Mouse (Mus musculus): ENCODE results near the gene Syt13. TPM values are rescaled to one million over a fixed set of nuclear protein-coding genes. Genes with fewer than 3 reads are reported as not detected.

Gene Syt13
- polyA plus RNA-seq, 1 experiment from 2014 or later, result 21.8 TPM

DNA sequence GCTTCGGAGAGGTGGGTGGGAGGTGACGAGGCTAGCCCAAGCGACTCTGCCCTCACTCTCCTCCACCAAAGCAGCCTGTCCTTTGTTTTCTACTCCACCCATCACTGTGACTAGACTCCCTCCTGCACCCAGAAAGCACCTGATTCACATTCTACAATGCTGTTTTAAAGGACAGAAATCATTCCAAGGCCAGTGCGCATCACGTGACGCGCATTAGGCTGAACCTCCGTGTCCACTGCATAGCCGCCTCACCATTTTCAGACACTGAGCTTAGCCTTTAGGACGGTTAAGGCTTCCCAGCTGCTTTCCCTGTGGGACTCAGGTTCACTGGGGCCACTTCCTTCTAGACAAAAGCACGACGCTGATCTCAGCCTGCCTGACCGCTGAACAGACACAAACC, 11.2 kb upstream of the Syt13 start:
- no peak overlapping the region for H3K27ac ChIP-seq (replicated peaks)
- no peak for ATAC-seq (replicated peaks)
- no peak overlapping the region for H3K9ac ChIP-seq (replicated peaks)
- H3K36me3 ChIP-seq, result no peaks in the 10 kb centered on the region
- no peaks in the 10 kb centered on the region for H3K27me3 ChIP-seq
- H3K4me2 ChIP-seq (replicated peaks), result no peak overlapping the region
- WGBS, result 81% methylated on average over 13 of the region's 13 CpGs
- H3K4me3 ChIP-seq, result no peak overlapping the region
- H3K4me1 ChIP-seq, result 0 out of 2 replicates have a peak, but pooled peaks cover 3% of the 10 kb centered on the region
- no peaks in the 10 kb centered on the region for H3K9me3 ChIP-seq

DNA sequence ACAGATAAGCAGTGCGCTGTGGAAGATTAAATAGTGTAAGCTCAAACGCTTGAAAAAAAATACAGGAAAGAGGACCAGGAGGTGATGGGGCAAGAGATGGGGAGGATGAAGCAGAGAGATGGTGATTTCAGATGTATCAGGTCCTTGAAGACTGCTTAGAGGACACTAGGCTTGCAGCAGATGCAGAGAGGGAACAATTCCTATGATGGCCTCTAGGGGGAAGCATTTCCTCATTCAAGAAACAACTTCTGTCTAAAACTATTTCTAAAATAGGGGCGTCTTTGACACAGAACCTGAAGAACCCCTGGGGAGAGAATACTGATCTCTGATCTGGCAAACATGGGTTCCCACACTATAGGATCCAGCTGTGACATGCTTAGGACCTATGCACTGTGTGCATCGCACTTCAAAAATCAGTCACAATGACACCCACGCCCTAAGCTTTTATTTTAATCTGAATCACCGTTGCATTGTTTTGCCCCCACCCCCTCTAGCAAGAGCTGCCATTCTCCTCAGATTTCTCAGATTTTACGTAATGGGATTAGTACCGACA, 10.5 kb upstream of the Syt13 start:
- ATAC-seq (replicated peaks), result peak; percentile 66
- no peak overlapping the region for H3K4me3 ChIP-seq
- 0 out of 2 replicates have a peak, but pooled peaks cover 3% of the 10 kb centered on the region for H3K4me1 ChIP-seq
- no peak overlapping the region for H3K4me2 ChIP-seq (replicated peaks)
- H3K27ac ChIP-seq (replicated peaks), result no peak overlapping the region
- 29% methylated on average over 8 of the region's 8 CpGs for WGBS
- H3K9ac ChIP-seq (replicated peaks), result no peak overlapping the region
- no peaks in the 10 kb centered on the region for H3K36me3 ChIP-seq
- no peaks in the 10 kb centered on the region for H3K9me3 ChIP-seq
- H3K27me3 ChIP-seq, result no peaks in the 10 kb centered on the region

DNA sequence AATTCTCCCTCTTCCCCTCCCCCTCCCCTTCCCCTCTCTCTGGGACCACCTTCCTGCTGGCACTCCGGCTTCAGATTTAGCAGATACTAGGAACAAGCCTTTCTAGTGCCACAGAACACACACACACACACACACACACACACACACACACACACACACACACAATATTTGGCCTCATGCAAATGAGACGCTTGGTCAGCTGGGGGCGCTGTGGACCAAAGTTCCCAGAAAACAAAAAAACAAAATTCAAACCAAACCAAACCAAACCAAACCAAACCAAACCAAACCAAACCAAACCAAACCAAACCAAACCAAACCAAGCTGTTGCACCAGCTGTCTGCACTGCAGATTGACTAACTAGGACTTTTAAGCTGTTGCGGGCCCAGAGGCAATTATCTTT, 4.5 kb upstream of the Syt13 start:
- no peak overlapping the region for H3K27ac ChIP-seq (replicated peaks)
- 72% methylated on average over 4 of the region's 4 CpGs for WGBS
- ATAC-seq (replicated peaks), result no peak
- no peaks in the 10 kb centered on the region for H3K9me3 ChIP-seq
- H3K4me1 ChIP-seq, result peaks cover 25% of the 10 kb centered on the region
- peaks cover 10% of the 10 kb centered on the region; the same call in 1 of the 2 replicates for H3K27me3 ChIP-seq
- no peak overlapping the region for H3K9ac ChIP-seq (replicated peaks)
- no peak overlapping the region for H3K4me2 ChIP-seq (replicated peaks)
- H3K4me3 ChIP-seq, result no peak overlapping the region
- no peaks in the 10 kb centered on the region for H3K36me3 ChIP-seq

DNA sequence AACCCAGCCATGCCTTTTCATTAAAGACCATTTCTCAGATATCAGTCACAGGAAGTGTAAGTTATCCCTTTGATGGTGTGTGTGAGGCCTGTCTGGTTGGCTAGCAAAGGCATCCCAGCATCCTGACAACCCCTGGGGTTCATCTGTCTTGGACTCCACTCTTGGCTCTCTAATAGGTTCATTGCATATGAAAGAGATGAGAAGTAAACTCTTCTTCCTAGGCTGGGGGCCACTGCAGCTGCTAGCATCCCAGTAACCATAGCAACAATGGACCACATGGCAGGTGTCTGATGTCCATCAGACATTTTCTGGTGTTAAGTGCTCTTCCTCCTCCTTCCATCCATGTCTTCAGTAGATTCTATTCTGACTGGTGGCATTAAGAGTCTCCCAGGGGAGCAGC, 2.6 kb upstream of the Syt13 start:
- Histone ChIP-seq H3K9me3 (no peaks in the 10 kb centered on the region), H3K4me2 (replicated peaks) (no peak overlapping the region), H3K36me3 (no peaks in the 10 kb centered on the region), H3K27ac (replicated peaks) (no peak overlapping the region), H3K27me3 (peaks cover 10% of the 10 kb centered on the region; the same call in 1 of the 2 replicates), H3K4me1 (peaks cover 41% of the 10 kb centered on the region), H3K4me3 (no peak overlapping the region), H3K9ac (replicated peaks) (no peak overlapping the region)
- no peak for ATAC-seq (replicated peaks)

DNA sequence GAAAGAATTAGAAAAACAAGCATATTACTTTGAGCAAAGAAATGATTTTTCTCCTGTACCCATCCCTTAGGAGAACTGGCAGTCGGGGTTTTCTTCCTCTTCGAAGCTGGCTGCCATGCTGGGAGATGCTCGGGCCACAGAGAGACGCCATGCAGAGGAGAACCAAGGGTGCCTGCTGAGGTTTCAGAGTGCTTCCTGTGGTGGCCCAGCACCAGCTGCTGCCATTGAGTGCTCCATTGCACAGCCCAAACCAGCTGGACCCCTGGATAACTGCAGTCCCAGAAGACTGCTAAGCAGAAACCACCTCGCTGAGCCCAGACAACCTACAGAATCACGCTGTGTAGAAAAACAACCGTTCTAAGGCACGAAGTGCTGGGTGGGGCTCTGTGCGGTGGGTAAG, 1.6 kb upstream of the Syt13 start:
- Histone ChIP-seq H3K27me3 (peaks cover 10% of the 10 kb centered on the region; the same call in 1 of the 2 replicates), H3K4me3 (no peak overlapping the region), H3K36me3 (no peaks in the 10 kb centered on the region), H3K9me3 (no peaks in the 10 kb centered on the region), H3K9ac (replicated peaks) (no peak overlapping the region), H3K4me1 (peaks cover 44% of the 10 kb centered on the region), H3K4me2 (replicated peaks) (no peak overlapping the region), H3K27ac (replicated peaks) (0 out of 2 replicates have a peak overlapping the region, but pooled peaks have one; percentile 16)
- WGBS, result 17% methylated on average over 9 of the region's 9 CpGs
- ATAC-seq (replicated peaks), result no peak

DNA sequence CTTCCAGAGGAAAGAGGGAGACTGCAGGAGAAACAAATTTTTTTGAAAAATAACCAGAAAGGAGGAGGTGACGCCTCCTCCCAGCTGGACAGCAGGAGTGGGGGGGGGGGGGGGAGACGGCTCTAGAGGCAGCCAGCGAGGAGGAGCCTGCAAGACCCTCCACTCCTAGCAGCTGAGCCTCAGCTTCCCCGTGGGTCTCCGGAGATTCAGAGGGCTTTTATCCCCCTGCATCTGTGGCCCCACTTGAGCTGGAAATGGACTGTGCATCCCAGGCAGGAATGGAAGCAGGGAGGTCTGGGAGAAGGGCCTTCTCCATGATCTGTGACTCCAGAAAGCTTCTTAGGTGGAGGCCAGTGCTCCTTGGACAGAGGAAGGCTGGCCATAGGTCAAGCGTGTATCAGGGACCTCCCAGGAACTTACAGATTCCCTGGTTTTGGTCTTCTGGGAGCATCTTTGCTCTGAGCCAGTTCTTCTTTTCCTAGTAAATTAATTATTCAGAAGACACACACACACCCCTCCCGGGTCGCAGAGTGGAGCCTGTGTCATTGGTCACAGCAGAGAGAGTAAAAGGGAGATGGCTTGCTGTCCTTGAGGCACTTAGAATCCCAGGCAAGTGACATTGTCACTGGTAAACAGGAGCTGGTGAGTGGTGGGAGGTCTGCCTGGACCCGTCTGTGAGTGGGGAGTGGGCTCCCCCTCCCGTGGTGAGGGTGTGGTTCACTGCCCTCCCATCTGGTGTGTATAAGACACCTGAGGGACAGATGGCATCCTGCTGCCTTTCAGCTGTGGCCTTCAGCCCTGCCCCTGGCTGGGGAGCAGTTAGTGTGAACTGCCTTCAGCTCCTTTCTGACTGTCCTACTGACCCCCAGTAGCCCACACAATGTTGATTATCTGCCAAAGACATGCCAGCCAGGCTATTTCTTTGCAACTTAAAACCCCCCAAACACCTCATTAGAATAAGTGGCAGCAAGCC, 1.0 kb downstream of the Syt13 start:
- H3K4me3 ChIP-seq, result peak overlapping the region; percentile 44
- peaks cover 52% of the 10 kb centered on the region for H3K4me1 ChIP-seq
- 12% methylated on average over 9 of the region's 10 CpGs for WGBS
- peaks cover 10% of the 10 kb centered on the region; the same call in 1 of the 2 replicates for H3K27me3 ChIP-seq
- no peaks in the 10 kb centered on the region for H3K9me3 ChIP-seq
- H3K9ac ChIP-seq (replicated peaks), result peak overlapping the region; percentile 55
- H3K36me3 ChIP-seq, result no peaks in the 10 kb centered on the region
- ATAC-seq (replicated peaks), result 0 out of 2 replicates have a peak, but pooled peaks have one; percentile 17
- H3K4me2 ChIP-seq (replicated peaks), result peak overlapping the region; percentile 73
- H3K27ac ChIP-seq (replicated peaks), result peak overlapping the region; percentile 11; the same call in 1 of the 2 replicates

DNA sequence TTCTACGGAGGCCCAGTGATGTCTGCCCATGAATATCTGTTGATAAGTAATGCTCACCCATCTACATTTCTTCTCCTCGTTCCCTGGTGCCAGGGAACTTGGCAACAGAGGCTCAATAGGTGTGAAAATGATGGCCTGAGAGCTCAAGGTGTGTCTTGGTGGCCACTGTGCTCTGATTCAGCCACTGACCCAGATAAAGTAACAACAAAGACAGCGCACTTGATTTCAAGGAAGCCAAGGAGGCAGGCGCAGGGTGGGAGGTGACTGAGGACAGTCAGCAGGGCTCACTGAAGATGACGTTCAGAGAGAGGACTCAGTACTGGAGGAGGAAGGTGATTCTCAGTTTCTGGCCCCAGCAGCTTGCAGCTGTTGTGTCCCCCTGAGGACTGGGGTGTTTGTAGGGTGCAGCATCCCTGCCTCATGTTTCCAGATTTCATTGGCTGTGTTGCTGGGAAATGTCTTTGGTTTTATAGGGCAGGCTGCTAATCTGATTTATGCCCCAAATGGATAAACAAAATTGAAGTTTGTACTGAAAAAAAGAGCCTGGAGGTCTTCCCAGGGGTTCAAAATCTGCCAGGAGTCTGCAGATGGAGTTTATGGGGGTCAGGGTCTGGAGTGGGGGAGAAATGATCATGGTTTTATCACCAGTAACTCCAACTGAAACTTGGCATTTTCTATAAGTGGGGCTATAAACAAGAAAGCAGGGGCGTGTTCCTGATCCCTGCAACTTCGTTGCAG, 2.7 kb downstream of the Syt13 start:
- Histone ChIP-seq H3K27ac (replicated peaks) (no peak overlapping the region), H3K9me3 (no peaks in the 10 kb centered on the region), H3K4me1 (peaks cover 53% of the 10 kb centered on the region), H3K4me2 (replicated peaks) (0 out of 2 replicates have a peak overlapping the region, but pooled peaks have one; percentile 8), H3K4me3 (no peak overlapping the region), H3K9ac (replicated peaks) (no peak overlapping the region), H3K27me3 (peaks cover 10% of the 10 kb centered on the region; the same call in 1 of the 2 replicates), H3K36me3 (no peaks in the 10 kb centered on the region)
- 52% methylated on average over 7 of the region's 7 CpGs for WGBS
- no peak for ATAC-seq (replicated peaks)

DNA sequence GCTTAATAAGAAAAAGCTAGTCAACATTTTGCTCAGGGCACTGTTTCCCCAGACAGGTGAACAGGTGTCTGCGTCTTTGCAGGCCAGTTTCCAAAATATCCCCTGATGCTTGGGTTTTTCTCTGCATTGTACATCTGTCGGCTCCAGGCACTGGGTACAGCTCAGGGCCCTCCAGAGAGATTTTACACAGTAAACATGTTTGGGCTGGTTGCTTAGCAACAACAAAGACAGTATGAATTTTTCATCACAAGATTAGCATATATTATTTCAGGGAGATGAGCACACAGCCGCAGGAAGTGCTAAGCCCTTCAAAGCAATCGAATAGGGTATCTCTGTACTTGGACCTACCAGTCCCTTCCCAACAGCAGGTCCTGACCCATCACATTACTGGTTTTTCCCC, 5.8 kb downstream of the Syt13 start:
- Histone ChIP-seq H3K4me2 (replicated peaks) (no peak overlapping the region), H3K4me3 (no peak overlapping the region), H3K9me3 (no peaks in the 10 kb centered on the region), H3K9ac (replicated peaks) (no peak overlapping the region), H3K36me3 (no peaks in the 10 kb centered on the region), H3K27me3 (no peaks in the 10 kb centered on the region), H3K4me1 (peaks cover 36% of the 10 kb centered on the region), H3K27ac (replicated peaks) (peak overlapping the region; percentile 53)
- ATAC-seq (replicated peaks), result peak; percentile 82
- 32% methylated on average over 4 of the region's 4 CpGs for WGBS

DNA sequence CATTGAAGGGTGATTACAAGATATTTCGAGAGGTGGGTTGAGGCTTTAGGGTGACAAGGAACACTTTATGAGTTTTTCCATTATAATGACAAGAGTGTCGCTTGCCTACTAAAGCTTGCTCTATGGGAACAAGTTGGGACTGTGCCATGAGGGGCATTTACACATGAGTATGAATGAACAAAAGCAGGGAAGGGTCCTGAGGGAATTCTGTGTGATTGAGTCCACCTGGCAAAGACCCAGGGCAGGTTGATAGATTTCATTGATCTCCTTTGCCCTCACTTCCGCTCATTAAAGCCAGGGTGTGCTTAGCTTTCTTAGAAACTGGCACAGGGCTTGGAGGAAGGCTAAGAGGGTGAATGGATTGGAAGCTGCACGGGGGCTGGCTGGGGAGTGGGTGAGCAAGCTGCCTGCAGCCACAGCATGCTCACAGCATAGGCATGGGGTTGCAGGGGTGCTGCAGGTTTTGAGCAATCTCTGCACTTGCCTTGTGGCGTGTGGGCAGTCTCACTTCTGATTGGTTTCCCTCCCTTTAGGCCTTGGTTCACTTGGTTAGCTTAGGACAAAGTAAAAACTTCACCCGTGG, 9.9 kb downstream of the Syt13 start:
- Histone ChIP-seq H3K36me3 (no peaks in the 10 kb centered on the region), H3K4me1 (peaks cover 27% of the 10 kb centered on the region), H3K4me2 (replicated peaks) (no peak overlapping the region), H3K27me3 (no peaks in the 10 kb centered on the region), H3K9me3 (no peaks in the 10 kb centered on the region), H3K4me3 (no peak overlapping the region), H3K27ac (replicated peaks) (no peak overlapping the region), H3K9ac (replicated peaks) (no peak overlapping the region)
- 41% methylated on average over 6 of the region's 6 CpGs for WGBS
- peak; percentile 39; the same call in 1 of the 2 replicates for ATAC-seq (replicated peaks)

DNA sequence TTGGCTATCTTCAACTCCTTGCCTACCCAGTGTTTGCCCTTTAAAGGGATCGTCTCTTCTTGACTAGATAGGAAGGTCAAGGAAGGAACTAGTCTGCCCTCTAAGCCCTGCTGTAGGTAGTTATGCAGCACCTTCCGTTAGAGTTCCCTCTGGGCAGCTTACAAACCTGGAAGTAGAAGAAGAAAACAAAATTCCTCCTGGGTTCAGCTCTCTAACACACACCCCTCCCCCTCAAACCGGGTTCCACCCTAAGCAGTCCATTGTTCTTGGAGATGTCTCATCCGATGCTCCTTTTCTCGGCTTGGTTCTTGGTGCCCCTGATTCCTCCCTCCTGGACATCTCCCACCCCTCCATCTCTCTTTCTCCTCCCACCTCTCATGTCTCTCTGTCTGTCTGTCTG, 14.8 kb downstream of the Syt13 start:
- Histone ChIP-seq H3K9me3 (no peaks in the 10 kb centered on the region), H3K4me2 (replicated peaks) (no peak overlapping the region), H3K27me3 (no peaks in the 10 kb centered on the region), H3K9ac (replicated peaks) (no peak overlapping the region), H3K27ac (replicated peaks) (no peak overlapping the region), H3K4me3 (no peak overlapping the region), H3K36me3 (no peaks in the 10 kb centered on the region), H3K4me1 (peaks cover 23% of the 10 kb centered on the region)
- ATAC-seq (replicated peaks), result no peak
- WGBS, result 76% methylated on average over 5 of the region's 5 CpGs

DNA sequence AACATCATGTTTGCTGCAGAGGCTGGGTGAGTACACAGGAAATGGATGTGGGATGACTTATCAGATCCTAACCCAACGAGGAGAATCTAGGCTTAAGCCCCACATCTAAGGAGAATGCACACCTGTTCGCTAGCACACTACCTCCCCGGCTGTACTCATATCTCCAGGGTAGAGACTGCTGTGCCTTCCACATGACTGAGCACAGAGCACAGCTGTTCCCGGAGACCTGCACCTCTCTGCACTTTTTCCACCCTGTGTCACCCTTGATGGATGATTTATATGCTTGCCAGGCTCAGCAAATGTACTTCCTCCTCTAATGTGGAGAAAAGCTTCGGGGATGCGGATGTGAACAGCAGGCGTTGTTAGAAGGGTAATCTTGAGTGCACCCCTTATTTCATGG, 16.2 kb downstream of the Syt13 start:
- WGBS, result 83% methylated on average over 7 of the region's 7 CpGs
- H3K4me2 ChIP-seq (replicated peaks), result no peak overlapping the region
- no peak overlapping the region for H3K4me3 ChIP-seq
- no peak for ATAC-seq (replicated peaks)
- no peaks in the 10 kb centered on the region for H3K36me3 ChIP-seq
- no peak overlapping the region for H3K27ac ChIP-seq (replicated peaks)
- no peaks in the 10 kb centered on the region for H3K27me3 ChIP-seq
- no peaks in the 10 kb centered on the region for H3K9me3 ChIP-seq
- peaks cover 21% of the 10 kb centered on the region for H3K4me1 ChIP-seq
- H3K9ac ChIP-seq (replicated peaks), result no peak overlapping the region
